Mouse (Mus musculus): Measurements from ENCODE around the gene Sh3bgr. TPM values are rescaled to one million over a fixed set of nuclear protein-coding genes. Genes with fewer than 3 reads are reported as not detected.

Sh3bgr gene
- under 1 TPM in 1 of 2 experiments, not detected in 1; 0.17 TPM for polyA plus RNA-seq (2017; shearing (Covaris generic))

DNA sequence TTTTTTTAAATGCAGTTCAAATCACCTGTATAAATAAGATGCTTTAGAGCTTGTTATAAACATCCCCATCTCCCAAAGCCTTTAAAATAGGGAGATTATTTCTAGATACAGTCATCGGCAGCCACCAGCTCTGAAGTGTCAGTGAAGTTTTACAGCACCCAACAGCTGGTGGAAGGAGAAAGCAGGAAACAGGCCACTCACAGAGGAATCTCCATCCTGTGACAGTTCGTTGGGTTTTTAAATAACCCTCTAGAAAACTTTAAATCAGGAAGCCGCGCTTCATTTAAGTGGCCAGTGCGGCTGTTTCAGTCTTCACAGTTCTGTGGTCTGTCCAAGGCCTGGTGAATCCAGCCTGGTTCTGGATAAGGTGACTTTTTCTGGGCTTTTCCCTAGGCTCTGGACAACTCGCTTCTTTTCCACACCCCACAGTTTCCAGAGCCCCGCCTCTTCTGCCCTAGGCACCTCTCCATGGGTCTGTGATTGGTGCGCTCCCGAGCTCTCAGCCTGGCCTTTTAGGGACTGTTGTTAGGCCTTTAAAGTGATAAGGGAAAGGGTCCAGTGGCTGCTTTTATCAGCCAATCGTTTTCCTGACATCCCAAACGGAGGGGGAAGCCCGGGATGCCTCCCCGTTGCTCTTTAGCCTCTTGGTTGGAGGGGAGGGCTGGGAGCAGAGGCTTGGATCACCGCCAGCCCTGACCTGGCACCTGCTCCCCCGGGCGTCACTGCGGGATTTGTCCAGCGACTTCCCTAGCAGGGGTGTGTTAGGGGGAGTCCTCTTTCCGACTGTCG lies at the start of gene Sh3bgr:
TSS of gene Sh3bgr (plus strand) at position 538 of the 789 bp plus-strand sequence.

DNA sequence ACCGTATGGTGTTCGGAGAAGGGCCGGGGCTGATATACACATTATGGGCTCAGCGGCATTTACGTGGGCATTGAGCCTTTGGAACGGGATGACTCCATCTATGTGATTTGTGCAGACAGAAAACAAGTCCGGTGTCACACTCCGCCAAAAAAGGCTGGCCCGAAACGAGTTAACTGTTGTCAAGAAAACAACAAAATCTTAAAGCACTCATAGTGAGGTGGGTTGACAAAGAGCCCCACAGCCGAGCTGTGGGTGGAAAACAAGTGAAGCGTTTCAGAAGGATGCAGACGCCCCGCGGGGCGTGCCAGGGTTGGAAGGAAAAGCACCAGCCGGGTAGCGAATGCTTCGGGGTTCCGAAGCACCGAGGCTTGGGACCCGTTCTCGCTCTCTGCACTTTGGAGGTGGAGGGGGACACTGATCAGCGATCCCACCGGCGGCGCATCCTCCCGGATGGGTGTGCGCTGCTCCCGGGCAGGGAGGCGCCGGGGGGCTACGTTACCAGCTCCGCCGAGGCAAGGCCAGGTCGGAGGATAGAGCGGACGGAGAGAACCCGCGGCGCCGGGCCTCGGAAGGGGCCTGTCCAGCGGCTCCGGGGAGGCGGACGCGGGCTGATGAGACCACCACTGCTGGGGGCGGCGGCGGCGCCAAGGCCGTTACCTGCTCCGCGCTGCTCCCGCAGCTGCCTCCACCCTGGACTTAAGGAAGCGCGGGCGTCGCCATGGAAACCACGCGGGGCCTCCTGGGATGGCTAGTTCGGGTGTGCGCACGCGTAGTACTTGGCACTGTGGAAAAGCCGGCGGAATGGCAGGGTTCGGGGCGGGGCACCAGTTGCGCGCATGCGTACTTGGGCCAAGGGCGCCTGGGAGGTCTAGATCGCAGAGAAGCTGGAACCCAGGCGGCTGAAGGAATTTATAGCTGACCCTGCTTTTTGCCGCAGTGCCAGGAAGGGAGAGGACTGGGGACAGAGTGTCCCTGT lies 8.4 kb upstream of the Sh3bgr start, which contains the start of gene Lca5l:
TSS of gene Lca5l (minus strand) at position 741 of the 976 bp plus-strand sequence.

GRCm38 (mm10) chr16:96235366-96235970 lies 35.2 kb downstream of the Sh3bgr start, which contains the start of gene B3galt5:
TSS of gene B3galt5 (plus strand) at chr16:96235801.

Other genes starting within 250 kb of the Sh3bgr start
- gene Psmg1, start 209.5 kb upstream of the Sh3bgr start, polyA plus RNA-seq (2017; shearing (Covaris generic)): 10 to 100 TPM; 51.2 to 64.7 TPM
- gene Brwd1, start 117.9 kb upstream of the Sh3bgr start, polyA plus RNA-seq (2017; shearing (Covaris generic)): 10 to 100 TPM; 50.4 to 64.0 TPM
- gene Hmgn1, start 72.7 kb upstream of the Sh3bgr start, polyA plus RNA-seq (2017; shearing (Covaris generic)): 100 to 1,000 TPM in 1 of 2 experiments, 10 to 100 TPM in 1; 84.8 to 171 TPM
- 1 to 10 TPM; 4.9 to 7.8 TPM for gene Wrb, start 55.0 kb upstream of the Sh3bgr start, polyA plus RNA-seq (2017; shearing (Covaris generic))
- under 1 TPM; 0.11 to 0.48 TPM for gene Lca5l, start 8.2 kb upstream of the Sh3bgr start, polyA plus RNA-seq (2017; shearing (Covaris generic))
- under 1 TPM; 0.12 to 0.86 TPM for gene B3galt5, start 35.4 kb downstream of the Sh3bgr start, polyA plus RNA-seq (2017; shearing (Covaris generic))
- gene Itgb2l, start 243.2 kb downstream of the Sh3bgr start, polyA plus RNA-seq (2017; shearing (Covaris generic)): not detected

Data from activated CD4-positive, CD25-positive, alpha-beta regulatory T cell (primary cell).